Mouse (Mus musculus) liver, adult 2 months (tissue): ENCODE results near the gene Hoxa2. TPM values are rescaled to one million over a fixed set of nuclear protein-coding genes. Genes with fewer than 3 reads are reported as not detected.
A peak's percentile ranks its signal among the peaks of the same experiment; 100 is the strongest.

Experiments used
- DNase-seq: peaks from one replicate; pipeline ENCODE4 v3.0.0-alpha.2; 2011; ENCODE audit warnings: low read depth, low spot score; ENCODE audit errors: extremely low read depth
- H3K27ac ChIP-seq: fragments of 200-500 bp; replicated peaks from 2 replicates; pipeline ENCODE4 v1.5.1; 2012; ENCODE audit warnings: low read depth, mild to moderate bottlenecking, control low read depth, inconsistent platforms, low read length; ENCODE audit not compliant: insufficient read depth
- H3K27me3 ChIP-seq: fragments of 200-500 bp; 2 replicates; pipeline ENCODE4 v1.6.1; 2012; ENCODE audit warnings: mild to moderate bottlenecking, moderate library complexity, low read length, inconsistent platforms; ENCODE audit not compliant: control insufficient read depth, insufficient read depth
- H3K36me3 ChIP-seq: fragments of 200-500 bp; 2 replicates; pipeline ENCODE4 v1.6.1; 2012; ENCODE audit warnings: low read length, inconsistent platforms; ENCODE audit not compliant: control insufficient read depth, insufficient read depth
- H3K4me1 ChIP-seq: fragments of 200-500 bp; 2 replicates; pipeline ENCODE4 v1.6.1; 2011; ENCODE audit warnings: low read length; ENCODE audit not compliant: control insufficient read depth, insufficient read depth
- H3K4me3 ChIP-seq: fragments of 200-500 bp; 2 replicates; pipeline ENCODE4 v1.5.1; 2011; ENCODE audit warnings: low read depth, mild to moderate bottlenecking, control low read depth, low read length, moderate library complexity; ENCODE audit not compliant: insufficient read depth
- H3K79me2 ChIP-seq: fragments of 200-500 bp; 2 replicates; pipeline ENCODE4 v1.6.1; 2012; ENCODE audit warnings: inconsistent platforms, mild to moderate bottlenecking, low read length, moderate library complexity; ENCODE audit not compliant: control insufficient read depth, insufficient read depth
- H3K9ac ChIP-seq: fragments of 200-500 bp; 2 replicates; pipeline ENCODE4 v1.6.1; 2012; ENCODE audit warnings: low read depth, mild to moderate bottlenecking, control low read depth, inconsistent platforms, low read length
- CTCF ChIP-seq: fragments of 200-500 bp; IDR thresholded peaks from 2 replicates; pipeline ENCODE4 v1.5.1; 2011; ENCODE audit warnings: low read depth, low read length, control low read depth
- POLR2A ChIP-seq: fragments of 200-500 bp; IDR thresholded peaks from 2 replicates; pipeline ENCODE4 v1.6.1; 2011; ENCODE audit warnings: low read length, control low read depth; ENCODE audit not compliant: insufficient read depth; ENCODE audit errors: extremely low read depth
- WGBS: fragments of 180-500 bp; shearing (Covaris S2); methylation state at CpG from one replicate; pipeline ENCODE4 v1.1.7; 2018; 5-methylcytosine and 5-hydroxymethylcytosine counted together
- polyA plus RNA-seq: library from polyadenylated mRNA; depleted of rRNA; stranded (reverse); fragments of >200 nt; gene quantifications from 2 replicates; pipeline ENCODE4 v1.2.3, GENCODE M21; 2012
- total RNA-seq: library from RNA; depleted of rRNA; stranded (reverse); fragments of >200 nt; gene quantifications from 2 replicates; pipeline ENCODE4 v1.2.3, GENCODE M21; 2014

Hoxa2 gene
- total and polyA plus RNA-seq, 2 experiments: 0.09 to 0.27 TPM

DNA sequence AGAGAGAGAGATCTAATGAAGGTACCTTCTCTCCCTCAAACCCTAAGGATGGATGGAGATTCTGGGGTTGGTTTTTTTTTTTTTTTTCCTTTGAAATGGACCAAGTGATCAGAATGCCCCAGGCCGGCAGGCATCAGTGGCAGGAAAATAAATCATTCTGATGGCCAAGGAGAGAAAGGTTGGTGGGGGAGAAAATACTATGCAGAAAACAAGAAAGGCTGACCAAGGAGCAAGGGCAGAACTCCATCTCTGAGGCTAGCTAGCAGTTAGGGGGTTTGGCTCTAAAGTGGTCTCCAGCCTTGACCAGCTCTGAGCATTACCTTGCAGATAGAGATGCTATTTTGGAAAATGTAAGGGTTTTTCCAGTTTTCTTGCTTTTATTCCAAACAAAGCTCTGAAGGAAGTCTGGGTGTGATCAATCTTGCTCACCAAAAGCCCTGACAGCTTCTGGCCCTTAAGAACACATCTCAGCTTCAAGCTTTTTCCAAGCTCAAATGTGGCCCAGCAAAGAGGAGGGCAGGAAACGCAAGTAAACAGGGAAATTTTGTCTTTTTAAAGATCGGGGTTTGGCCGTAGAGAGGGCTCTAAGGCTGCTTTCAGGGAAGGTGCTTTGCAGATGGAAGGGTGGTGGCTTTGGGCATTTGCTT lies 1.9 kb upstream of the Hoxa2 start:
- TF ChIP-seq POLR2A (no peak), CTCF (no peak)
- no peak for DNase-seq
- Histone ChIP-seq H3K4me1 (no peaks in the 10 kb centered on the region; the same call in 1 of the 2 replicates), H3K9ac (peak overlapping the region; percentile 51; the same call in 1 of the 2 replicates), H3K79me2 (no peaks in the 10 kb centered on the region), H3K4me3 (no peak overlapping the region), H3K27me3 (peaks cover 22% of the 10 kb centered on the region; the same call in 1 of the 2 replicates), H3K27ac (peak overlapping the region; percentile 48; the same call in 1 of the 2 replicates), H3K36me3 (no peaks in the 10 kb centered on the region)
- 9% methylated on average over 4 of the region's 4 CpGs for WGBS

DNA sequence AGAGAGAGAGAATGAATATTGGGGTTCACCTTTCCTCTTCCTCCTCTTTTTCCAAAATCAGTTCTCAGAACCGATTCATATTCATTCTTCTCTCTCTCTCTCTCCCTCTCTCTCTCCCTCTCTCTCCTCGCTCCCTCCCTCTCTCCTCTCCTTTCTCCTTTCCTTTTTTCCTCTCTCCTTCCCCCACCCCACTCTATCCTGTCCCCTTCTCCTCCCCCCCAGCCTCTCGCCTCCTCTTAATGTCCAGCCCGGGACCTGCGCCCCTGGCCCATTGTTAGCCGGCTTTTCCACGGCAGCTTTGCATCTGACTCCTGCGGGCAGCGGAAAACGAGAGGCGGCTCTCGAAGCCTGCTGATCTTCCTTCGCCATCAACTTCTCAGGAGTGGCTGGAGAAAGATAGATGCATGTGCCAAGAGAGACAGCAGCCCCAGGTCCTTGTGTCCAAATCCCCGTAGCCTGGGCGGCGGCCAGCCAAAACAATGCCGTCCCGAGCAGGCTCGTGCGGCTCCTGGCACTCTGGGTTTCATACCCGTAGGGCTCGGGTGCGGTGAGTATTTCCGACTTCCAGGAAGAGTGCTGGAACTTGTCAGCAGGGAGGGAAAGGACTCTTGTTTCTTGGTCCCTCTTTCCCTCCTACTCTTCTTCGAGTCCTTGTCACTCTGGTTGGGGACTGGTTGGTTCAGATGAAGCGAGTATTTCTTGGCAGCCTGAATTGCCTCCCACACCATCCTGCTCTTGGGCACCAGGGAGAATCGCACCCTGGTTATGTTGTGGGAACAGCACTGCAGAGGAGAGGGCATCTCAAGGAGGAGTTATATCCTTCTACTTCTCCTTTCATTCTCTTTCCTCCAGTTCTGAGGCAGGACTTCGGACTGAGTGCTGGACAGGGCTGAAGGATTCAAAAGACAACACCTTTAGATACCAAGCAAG lies 1.1 kb upstream of the Hoxa2 start:
- H3K4me1 ChIP-seq: no peaks in the 10 kb centered on the region; the same call in 1 of the 2 replicates
- H3K4me3 ChIP-seq: peak overlapping the region; percentile 42
- no peaks in the 10 kb centered on the region for H3K79me2 ChIP-seq
- no peak for TF ChIP-seq CTCF
- TF ChIP-seq POLR2A: no peak
- no peaks in the 10 kb centered on the region for H3K36me3 ChIP-seq
- H3K27ac ChIP-seq: peak overlapping the region; percentile 58
- DNase-seq: no peak
- H3K9ac ChIP-seq: peak overlapping the region; percentile 56
- WGBS: 7% methylated on average over 28 of the region's 28 CpGs
- H3K27me3 ChIP-seq: peaks cover 25% of the 10 kb centered on the region; the same call in 1 of the 2 replicates

DNA sequence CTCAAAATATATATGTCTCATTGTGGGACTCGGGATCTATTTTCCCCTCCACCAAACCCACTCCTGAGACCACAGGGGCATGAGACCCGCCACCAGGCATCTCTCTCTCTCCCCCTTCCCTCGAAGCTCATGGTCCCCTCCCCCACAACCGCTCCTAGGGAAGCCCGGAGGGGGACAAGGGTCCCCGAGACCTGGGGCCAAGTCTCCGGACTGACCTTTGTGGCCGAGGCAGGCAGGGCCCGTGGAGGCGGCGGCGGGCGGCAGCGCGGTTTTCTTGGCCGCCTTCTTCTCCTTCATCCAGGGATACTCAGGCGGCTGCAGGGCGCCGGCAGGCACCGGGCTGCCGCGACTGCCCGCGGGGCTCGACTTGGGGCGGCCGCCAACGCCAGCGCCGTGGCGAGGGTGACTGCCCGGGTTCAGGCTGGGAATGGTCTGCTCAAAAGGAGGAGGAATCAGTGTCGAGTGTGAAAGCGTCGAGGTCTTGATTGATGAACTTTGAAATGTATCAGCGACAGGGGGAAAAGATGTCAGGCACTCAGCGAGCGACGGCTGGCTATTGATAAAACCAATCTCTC lies 493 bp downstream of the Hoxa2 start:
- Histone ChIP-seq H3K4me3 (peak overlapping the region; percentile 65), H3K9ac (peak overlapping the region; percentile 75), H3K36me3 (no peaks in the 10 kb centered on the region), H3K27ac (peak overlapping the region; percentile 60), H3K79me2 (no peaks in the 10 kb centered on the region), H3K4me1 (no peaks in the 10 kb centered on the region; the same call in 1 of the 2 replicates), H3K27me3 (peaks cover 28% of the 10 kb centered on the region; the same call in 1 of the 2 replicates)
- WGBS: 4% methylated on average over 39 of the region's 39 CpGs
- no peak for TF ChIP-seq POLR2A
- no peak for TF ChIP-seq CTCF
- no peak for DNase-seq

DNA sequence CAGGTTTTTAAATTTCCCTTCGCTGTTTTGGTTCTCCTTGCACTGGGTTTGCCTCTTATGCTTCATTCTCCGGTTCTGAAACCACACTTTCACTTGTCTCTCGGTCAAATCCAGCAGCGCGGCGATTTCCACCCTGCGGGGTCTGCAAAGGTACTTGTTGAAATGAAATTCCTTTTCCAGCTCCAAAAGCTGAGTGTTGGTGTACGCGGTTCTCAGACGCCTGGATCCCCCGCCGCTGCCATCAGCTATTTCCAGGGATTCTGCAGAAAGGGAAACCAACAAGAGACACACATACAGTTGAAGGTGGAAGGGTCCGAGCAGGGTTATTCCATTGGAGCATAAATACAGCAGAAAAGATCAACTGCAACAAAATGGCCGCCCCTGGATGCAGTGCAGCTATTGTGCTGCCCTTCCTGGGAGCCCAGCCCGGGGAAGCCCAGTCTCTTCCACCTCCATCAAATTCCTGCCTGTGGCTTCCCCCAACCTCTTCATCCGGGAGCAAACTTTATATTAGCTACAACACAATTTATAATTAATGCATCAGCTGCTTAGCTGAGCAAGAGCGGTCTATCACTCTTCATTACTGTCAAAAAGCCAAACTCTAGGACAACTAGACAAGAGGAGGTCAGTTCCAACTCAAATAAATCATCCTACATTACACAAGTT lies 1.1 kb downstream of the Hoxa2 start:
- Histone ChIP-seq H3K27ac (peak overlapping the region; percentile 63), H3K4me3 (peak overlapping the region; percentile 65; the same call in 1 of the 2 replicates), H3K79me2 (no peaks in the 10 kb centered on the region), H3K27me3 (peaks cover 25% of the 10 kb centered on the region; the same call in 1 of the 2 replicates), H3K4me1 (no peaks in the 10 kb centered on the region; the same call in 1 of the 2 replicates), H3K9ac (peak overlapping the region; percentile 17; the same call in 1 of the 2 replicates), H3K36me3 (no peaks in the 10 kb centered on the region)
- no peak for DNase-seq
- TF ChIP-seq POLR2A (no peak), CTCF (no peak)
- WGBS: 7% methylated on average over 17 of the region's 17 CpGs
